Mouse (Mus musculus): ENCODE measurements around the gene Apobec1. TPM values are rescaled to one million over a fixed set of nuclear protein-coding genes. Genes with fewer than 3 reads are reported as not detected.
"Not testable (repeated sequence)": the region's sequence is repeated elsewhere in the genome, so short reads cannot be mapped to it uniquely, and the experiment has no call there.

Gene Apobec1
- polyA plus RNA-seq (2015; fragmentation: Nextera tagmentation; extraction: Ambion mirVana) = 6.3 and 7.6 TPM in 2 replicates

- Histone ChIP-seq H3K4me1 (replicated peaks) (no peaks in the 10 kb centered on the region), H3K4me3 (replicated peaks) (peak within 1 kb of the TSS; percentile 42), H3K9ac (peak within 1 kb of the TSS; percentile 41), H3K4me2 (replicated peaks) (peak within 1 kb of the TSS; percentile 69), H3K27ac (peak within 1 kb of the TSS; percentile 51), H3K36me3 (no peaks in the 10 kb centered on the region), H3K27me3 (replicated peaks) (no peaks in the 10 kb centered on the region), H3K9me3 (no peaks in the 10 kb centered on the region)
- 3% methylated on average over 22 of the region's 22 CpGs for WGBS
- peak; percentile 94 for ATAC-seq
Observed at GRCm38 (mm10) chr6:122602242-122602991, at the start of gene Apobec1. TSS of gene Apobec1 (minus strand) at chr6:122602444.

DNA sequence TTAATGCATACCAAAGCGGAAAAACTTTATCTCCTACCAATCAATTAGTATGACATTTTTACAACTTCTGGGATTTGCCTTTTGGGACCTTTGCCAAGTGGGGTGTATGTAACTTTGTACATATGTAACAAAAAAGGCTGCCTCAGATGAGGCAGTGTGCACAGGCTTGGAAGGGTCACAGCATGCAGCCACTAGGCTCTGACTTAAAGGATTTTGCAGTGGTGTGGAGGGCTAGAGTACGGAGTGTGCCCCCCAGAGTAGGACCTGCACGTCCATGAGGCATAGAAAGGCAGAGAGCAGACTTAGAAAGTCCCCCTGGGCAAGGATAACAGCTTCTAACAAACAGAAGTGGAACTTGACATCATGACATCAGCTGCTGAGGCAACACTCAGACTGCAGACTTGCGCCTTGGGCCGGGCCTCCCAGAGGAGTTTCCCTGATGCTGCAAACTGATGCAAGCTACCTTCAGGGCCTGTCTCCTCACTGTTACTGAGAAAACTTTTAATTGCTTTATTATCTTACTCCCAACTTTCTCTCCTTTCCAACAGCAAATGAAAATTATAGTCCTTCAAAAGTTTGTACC, 48.2 kb upstream of the Apobec1 start:
- Histone ChIP-seq H3K4me3 (replicated peaks) (no peak overlapping the region), H3K27ac (no peak overlapping the region), H3K9me3 (no peaks in the 10 kb centered on the region), H3K9ac (no peak overlapping the region), H3K36me3 (no peaks in the 10 kb centered on the region), H3K4me2 (replicated peaks) (no peak overlapping the region), H3K27me3 (replicated peaks) (no peaks in the 10 kb centered on the region), H3K4me1 (replicated peaks) (no peaks in the 10 kb centered on the region)
- WGBS = 57% methylated on average over 5 of the region's 5 CpGs
- no peak for ATAC-seq

GRCm38 (mm10) chr6:122649903-122650302, 47.7 kb upstream of the Apobec1 start:
- no peak overlapping the region for H3K27ac ChIP-seq
- no peaks in the 10 kb centered on the region for H3K9me3 ChIP-seq
- no peaks in the 10 kb centered on the region for H3K4me1 ChIP-seq (replicated peaks)
- H3K36me3 ChIP-seq = no peaks in the 10 kb centered on the region
- no peak overlapping the region for H3K4me3 ChIP-seq (replicated peaks)
- H3K9ac ChIP-seq = no peak overlapping the region
- ATAC-seq = no peak
- H3K4me2 ChIP-seq (replicated peaks) = no peak overlapping the region
- no peaks in the 10 kb centered on the region for H3K27me3 ChIP-seq (replicated peaks)
- 76% methylated on average over 3 of the region's 3 CpGs for WGBS

DNA sequence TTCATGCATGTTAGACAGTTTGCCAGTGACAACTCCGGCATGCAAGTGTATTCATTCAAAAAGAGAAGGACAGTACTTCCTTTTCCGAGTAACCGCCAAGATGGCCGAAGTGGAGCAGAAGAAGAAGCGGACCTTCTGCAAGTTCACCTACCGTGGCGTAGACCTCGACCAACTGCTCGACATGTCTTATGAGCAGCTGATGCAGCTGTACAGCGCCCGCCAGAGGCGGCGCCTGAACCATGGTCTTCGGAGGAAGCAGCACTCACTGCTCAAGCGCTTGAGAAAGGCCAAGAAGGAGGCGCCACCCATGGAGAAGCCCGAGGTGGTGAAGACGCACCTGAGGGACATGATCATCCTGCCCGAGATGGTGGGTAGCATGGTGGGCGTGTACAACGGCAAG, 42.0 kb upstream of the Apobec1 start:
- not testable (repeated sequence) for H3K4me2 ChIP-seq (replicated peaks); ATAC-seq; H3K27me3 ChIP-seq (replicated peaks); H3K27ac ChIP-seq; H3K9me3 ChIP-seq; H3K36me3 ChIP-seq; H3K4me1 ChIP-seq (replicated peaks); H3K4me3 ChIP-seq (replicated peaks); H3K9ac ChIP-seq
- WGBS = 93% methylated on average over 21 of the region's 21 CpGs

DNA sequence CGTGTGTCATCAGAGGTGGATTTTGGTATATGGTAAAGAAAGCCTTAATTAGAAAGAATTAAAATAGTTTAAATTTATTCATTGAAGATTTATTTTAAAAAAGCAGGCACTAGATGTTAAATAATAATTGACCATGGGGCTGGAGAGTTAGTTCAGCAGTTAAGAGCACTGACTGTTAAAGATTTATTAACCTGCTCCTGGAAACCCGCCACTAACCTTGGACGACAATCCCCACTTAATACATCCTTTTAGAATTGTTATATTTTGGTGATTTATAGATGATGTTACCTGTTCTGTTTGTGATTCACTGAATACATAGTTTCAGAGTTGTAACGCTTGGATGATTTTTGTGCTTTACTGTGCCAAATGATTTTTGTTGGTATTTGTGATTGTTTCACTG, 35.3 kb upstream of the Apobec1 start:
- ATAC-seq; H3K4me3 ChIP-seq (replicated peaks): not testable (repeated sequence)

GRCm38 (mm10) chr6:122636666-122637065, 34.4 kb upstream of the Apobec1 start:
- Histone ChIP-seq H3K27me3 (replicated peaks) (no peaks in the 10 kb centered on the region), H3K4me3 (replicated peaks) (no peak overlapping the region), H3K36me3 (no peaks in the 10 kb centered on the region), H3K4me1 (replicated peaks) (no peaks in the 10 kb centered on the region), H3K4me2 (replicated peaks) (no peak overlapping the region), H3K9ac (no peak overlapping the region), H3K9me3 (no peaks in the 10 kb centered on the region), H3K27ac (no peak overlapping the region)
- ATAC-seq = no peak
- 79% methylated on average over 3 of the region's 3 CpGs for WGBS

More for the DNA sequence above, 35.3 kb upstream of the Apobec1 start:
- not testable (repeated sequence) for H3K27ac ChIP-seq; H3K4me1 ChIP-seq (replicated peaks); H3K27me3 ChIP-seq (replicated peaks); H3K4me2 ChIP-seq (replicated peaks); H3K9ac ChIP-seq; H3K9me3 ChIP-seq; H3K36me3 ChIP-seq
- 70% methylated on average over 4 of the region's 4 CpGs for WGBS

DNA sequence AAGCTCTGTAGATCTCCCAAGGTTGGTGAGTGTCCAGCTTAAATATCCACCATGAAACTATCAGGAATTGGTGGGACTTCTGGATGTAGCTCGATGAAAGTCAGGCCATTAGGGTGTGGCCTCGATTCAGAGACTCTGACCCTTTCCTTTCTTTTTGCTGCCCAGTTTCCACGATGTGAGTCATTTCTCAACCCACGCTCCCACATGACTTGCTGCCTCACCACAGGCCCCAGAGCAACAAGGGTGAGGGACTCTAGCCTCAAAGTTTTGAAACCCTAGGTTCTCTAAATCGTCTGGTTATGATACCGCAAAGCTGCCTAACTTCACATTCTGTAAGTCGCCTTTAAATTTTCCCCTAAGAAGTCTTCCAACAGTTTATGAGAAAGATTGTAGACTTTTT, 33.1 kb upstream of the Apobec1 start:
- H3K4me1 ChIP-seq (replicated peaks) = no peaks in the 10 kb centered on the region
- no peak overlapping the region for H3K4me3 ChIP-seq (replicated peaks)
- no peak for ATAC-seq
- no peak overlapping the region for H3K9ac ChIP-seq
- no peaks in the 10 kb centered on the region for H3K9me3 ChIP-seq
- no peak overlapping the region for H3K4me2 ChIP-seq (replicated peaks)
- WGBS = 84% methylated on average over 7 of the region's 7 CpGs
- no peaks in the 10 kb centered on the region for H3K36me3 ChIP-seq
- H3K27ac ChIP-seq = no peak overlapping the region
- no peaks in the 10 kb centered on the region for H3K27me3 ChIP-seq (replicated peaks)

DNA sequence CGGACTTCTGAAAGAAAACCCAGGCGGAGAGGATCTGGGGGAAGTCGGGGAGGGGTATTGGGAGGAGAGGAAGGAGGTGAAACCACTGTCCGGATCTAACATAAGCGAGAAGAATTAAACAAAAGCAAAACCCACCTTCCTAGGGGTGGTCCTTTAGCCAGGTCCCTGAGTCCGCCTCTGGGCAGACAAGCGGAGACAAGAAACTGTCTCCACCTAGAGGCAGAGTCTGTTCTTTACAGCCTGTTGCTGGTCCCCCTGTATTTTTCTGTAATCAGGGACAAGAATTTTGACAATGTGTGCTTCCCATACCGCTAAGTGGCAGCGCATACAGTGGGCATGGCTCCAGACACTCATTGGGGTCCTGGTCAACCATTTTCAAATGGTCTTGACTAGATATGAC, 31.2 kb upstream of the Apobec1 start:
- WGBS = 49% methylated on average over 9 of the region's 9 CpGs
- Histone ChIP-seq H3K4me2 (replicated peaks) (no peak overlapping the region), H3K4me1 (replicated peaks) (no peaks in the 10 kb centered on the region), H3K27me3 (replicated peaks) (no peaks in the 10 kb centered on the region), H3K36me3 (no peaks in the 10 kb centered on the region), H3K9ac (no peak overlapping the region), H3K4me3 (replicated peaks) (no peak overlapping the region), H3K27ac (no peak overlapping the region), H3K9me3 (no peaks in the 10 kb centered on the region)
- no peak for ATAC-seq

DNA sequence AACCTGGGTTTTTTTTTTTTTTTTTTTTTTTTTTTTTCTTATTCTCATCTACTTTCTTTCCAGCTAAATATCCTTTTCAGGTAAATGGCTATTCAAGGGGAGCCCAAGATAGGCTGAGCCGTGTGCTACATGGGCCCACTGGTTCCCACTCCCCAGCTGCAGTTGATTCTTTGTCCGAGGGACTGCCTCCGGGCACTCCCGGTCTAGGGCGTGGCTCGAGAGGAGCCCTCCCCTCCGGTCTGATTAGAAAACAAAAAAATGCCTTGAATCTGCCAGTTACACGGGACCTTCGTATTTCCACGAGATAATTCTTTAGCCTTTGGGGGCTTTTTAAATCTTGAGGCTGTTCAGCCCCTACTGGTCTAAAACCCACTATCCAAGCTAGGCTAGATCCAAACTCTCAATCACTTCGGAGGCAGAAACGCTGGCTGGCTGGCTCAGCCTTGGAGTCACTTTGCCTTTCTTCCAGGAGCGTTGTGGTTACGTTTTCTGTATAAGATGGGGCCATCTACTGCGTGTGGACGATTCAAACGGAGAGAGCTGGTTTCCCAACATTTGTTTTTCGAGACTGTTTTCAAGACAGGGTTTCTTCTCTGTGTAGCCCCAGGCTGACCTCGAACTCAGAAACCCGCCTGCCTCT, 25.3 kb upstream of the Apobec1 start:
- no peaks in the 10 kb centered on the region for H3K36me3 ChIP-seq
- H3K9ac ChIP-seq = no peak overlapping the region; the same call in 1 of the 2 replicates
- peak overlapping the region; percentile 48 for H3K4me2 ChIP-seq (replicated peaks)
- peak overlapping the region; percentile 12 for H3K4me3 ChIP-seq (replicated peaks)
- 25% methylated on average over 20 of the region's 20 CpGs for WGBS
- peak; percentile 49; the same call in 1 of the 2 replicates for ATAC-seq
- no peaks in the 10 kb centered on the region for H3K4me1 ChIP-seq (replicated peaks)
- no peak overlapping the region for H3K27ac ChIP-seq
- no peaks in the 10 kb centered on the region for H3K27me3 ChIP-seq (replicated peaks)
- no peaks in the 10 kb centered on the region for H3K9me3 ChIP-seq

DNA sequence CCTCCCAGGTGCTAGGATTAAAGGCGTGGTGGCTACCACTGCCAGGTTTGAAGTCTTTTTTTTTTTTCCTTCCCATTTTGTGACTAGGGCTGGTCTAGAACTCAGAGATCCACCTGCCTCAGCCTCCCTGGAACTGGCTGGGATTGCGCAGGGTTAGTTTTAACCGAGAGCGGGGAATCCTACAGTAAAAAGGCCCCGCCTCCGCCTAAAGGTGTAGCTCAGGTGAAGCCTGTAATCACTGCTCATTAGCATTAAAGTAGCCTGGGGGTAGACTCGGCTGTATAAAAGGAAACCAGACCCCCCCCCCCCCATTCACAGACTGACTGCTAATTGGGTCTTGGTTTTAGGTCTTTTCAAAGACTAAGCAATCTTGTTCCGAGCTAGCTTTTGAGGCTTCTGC, 23.9 kb upstream of the Apobec1 start, which contains the start of gene Dppa3:
Gene Dppa3, plus strand, starts transcription at position 301 of the 400 bp plus-strand sequence.
- peak within 1 kb of the TSS; percentile 48; the same call in 1 of the 2 replicates for H3K4me2 ChIP-seq (replicated peaks)
- H3K27ac ChIP-seq = no peak within 1 kb of the TSS
- no peak for ATAC-seq
- H3K9me3 ChIP-seq = no peaks in the 10 kb centered on the region
- H3K36me3 ChIP-seq = no peaks in the 10 kb centered on the region
- H3K27me3 ChIP-seq (replicated peaks) = no peaks in the 10 kb centered on the region
- 91% methylated on average over 8 of the region's 8 CpGs for WGBS
- H3K4me1 ChIP-seq (replicated peaks) = no peaks in the 10 kb centered on the region
- peak within 1 kb of the TSS; percentile 12; the same call in 1 of the 2 replicates for H3K4me3 ChIP-seq (replicated peaks)
- H3K9ac ChIP-seq = no peak within 1 kb of the TSS

DNA sequence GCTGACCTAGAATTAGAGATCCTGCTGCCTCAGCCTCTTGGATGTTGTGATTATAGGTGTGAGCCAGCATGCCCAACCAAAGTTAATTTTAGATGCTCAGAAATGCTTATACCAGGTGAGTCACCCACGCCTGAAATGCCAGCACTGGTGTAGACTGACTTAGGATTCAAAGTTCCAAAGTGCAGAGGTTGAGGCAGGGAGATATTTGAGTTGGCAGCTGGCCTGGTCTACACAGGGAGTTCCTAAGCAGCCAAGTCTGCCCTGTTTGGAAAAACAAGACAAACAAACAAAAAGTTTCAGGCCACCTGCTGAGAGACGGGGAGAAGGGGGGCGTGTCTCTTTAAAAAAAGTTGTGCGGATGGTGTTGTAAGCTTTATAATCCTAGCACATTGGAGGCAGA, 22.9 kb upstream of the Apobec1 start:
- WGBS = 74% methylated on average over 4 of the region's 4 CpGs
- Histone ChIP-seq H3K36me3 (no peaks in the 10 kb centered on the region), H3K4me2 (replicated peaks) (no peak overlapping the region), H3K9ac (no peak overlapping the region), H3K27ac (no peak overlapping the region), H3K9me3 (no peaks in the 10 kb centered on the region), H3K27me3 (replicated peaks) (no peaks in the 10 kb centered on the region), H3K4me3 (replicated peaks) (no peak overlapping the region), H3K4me1 (replicated peaks) (no peaks in the 10 kb centered on the region)
- ATAC-seq = no peak

- H3K9me3 ChIP-seq = no peaks in the 10 kb centered on the region
- WGBS = 65% methylated on average over 5 of the region's 5 CpGs
Observed at GRCm38 (mm10) chr6:122624480-122624879, 22.2 kb upstream of the Apobec1 start.

More at GRCm38 (mm10) chr6:122624480-122624879, 22.2 kb upstream of the Apobec1 start:
- H3K27me3 ChIP-seq (replicated peaks) = no peaks in the 10 kb centered on the region
- H3K27ac ChIP-seq = no peak overlapping the region
- no peaks in the 10 kb centered on the region for H3K36me3 ChIP-seq
- no peak for ATAC-seq
- H3K9ac ChIP-seq = no peak overlapping the region
- no peak overlapping the region for H3K4me3 ChIP-seq (replicated peaks)
- no peaks in the 10 kb centered on the region for H3K4me1 ChIP-seq (replicated peaks)
- no peak overlapping the region for H3K4me2 ChIP-seq (replicated peaks)

Data from intestine, embryonic 15.5 days (tissue).